Mouse (Mus musculus) midbrain, embryonic 12.5 days (tissue): ENCODE results near the gene Plod1. TPM values are rescaled to one million over a fixed set of nuclear protein-coding genes. Genes with fewer than 3 reads are reported as not detected.

Experiments used
- ATAC-seq: fragments of 200-750 bp; cut with Nextera tagmentation; 2 replicates; pipeline ENCODE4 v1.8.0; 2017; ENCODE audit warnings: low read depth, moderate TSS enrichment, moderate library complexity; ENCODE audit not compliant: low FRiP score
- H3K27ac ChIP-seq: fragments of 300-500 bp; sonication (generic); replicated peaks from 2 replicates; pipeline ENCODE4 v1.5.1; 2016; ENCODE audit warnings: mild to moderate bottlenecking
- H3K27me3 ChIP-seq: fragments of 300-500 bp; sonication (generic); 2 replicates; pipeline ENCODE4 v1.6.1; 2016; ENCODE audit warnings: mild to moderate bottlenecking
- H3K36me3 ChIP-seq: fragments of 300-500 bp; sonication (generic); 2 replicates; pipeline ENCODE4 v1.6.1; 2016
- H3K4me1 ChIP-seq: fragments of 300-500 bp; sonication (generic); 2 replicates; pipeline ENCODE4 v1.6.1; 2016
- H3K4me2 ChIP-seq: fragments of 300-500 bp; sonication (generic); replicated peaks from 2 replicates; pipeline ENCODE4 v1.6.1; 2016; ENCODE audit warnings: mild to moderate bottlenecking, moderate library complexity
- H3K4me3 ChIP-seq: fragments of 300-500 bp; sonication (generic); 2 replicates; pipeline ENCODE4 v1.5.1; 2016; ENCODE audit warnings: mild to moderate bottlenecking
- H3K9ac ChIP-seq: fragments of 300-500 bp; sonication (generic); replicated peaks from 2 replicates; pipeline ENCODE4 v1.6.1; 2016; ENCODE audit warnings: mild to moderate bottlenecking, moderate library complexity
- H3K9me3 ChIP-seq: fragments of 300-500 bp; sonication (generic); 2 replicates; pipeline ENCODE4 v1.6.1; 2016; ENCODE audit warnings: mild to moderate bottlenecking
- WGBS: fragments of 180-500 bp; shearing (Covaris S2); methylation state at CpG from one replicate; pipeline ENCODE4 v1.1.7; 2016; 5-methylcytosine and 5-hydroxymethylcytosine counted together
- polyA plus RNA-seq: library from polyadenylated mRNA; unstranded; fragments of >200 nt; fragmentation: Nextera tagmentation; extraction: Ambion mirVana; gene quantifications from 2 replicates; pipeline ENCODE4 v1.2.1, GENCODE M21; 2016

Plod1 gene
- polyA plus RNA-seq, 1 experiment from 2014 or later = 27.2 TPM

- Histone ChIP-seq H3K36me3 (no peaks in the 10 kb centered on the region), H3K9me3 (no peaks in the 10 kb centered on the region), H3K4me2 (peak overlapping the region; percentile 86), H3K9ac (peak overlapping the region; percentile 68), H3K4me1 (peaks cover 19% of the 10 kb centered on the region), H3K4me3 (peak overlapping the region; percentile 64), H3K27ac (no peak overlapping the region), H3K27me3 (0 out of 2 replicates have a peak, but pooled peaks cover 10% of the 10 kb centered on the region)
- WGBS = 38% methylated on average over 3 of the region's 3 CpGs
- no peak for ATAC-seq
These were observed 454 bp upstream of the Plod1 start for GRCm38 (mm10) chr4:147937021-147937420.

GRCm38 (mm10) chr4:147935904-147936303 lies 663 bp downstream of the Plod1 start:
- no peaks in the 10 kb centered on the region for H3K9me3 ChIP-seq
- peak overlapping the region; percentile 68; the same call in 1 of the 2 replicates for H3K9ac ChIP-seq
- 0 out of 2 replicates have a peak, but pooled peaks cover 5% of the 10 kb centered on the region for H3K36me3 ChIP-seq
- H3K27me3 ChIP-seq = 0 out of 2 replicates have a peak, but pooled peaks cover 10% of the 10 kb centered on the region
- no peak overlapping the region for H3K27ac ChIP-seq
- peaks cover 11% of the 10 kb centered on the region; the same call in 1 of the 2 replicates for H3K4me1 ChIP-seq
- no peak for ATAC-seq
- WGBS = 21% methylated on average over 9 of the region's 9 CpGs
- peak overlapping the region; percentile 64 for H3K4me3 ChIP-seq
- peak overlapping the region; percentile 86 for H3K4me2 ChIP-seq

DNA sequence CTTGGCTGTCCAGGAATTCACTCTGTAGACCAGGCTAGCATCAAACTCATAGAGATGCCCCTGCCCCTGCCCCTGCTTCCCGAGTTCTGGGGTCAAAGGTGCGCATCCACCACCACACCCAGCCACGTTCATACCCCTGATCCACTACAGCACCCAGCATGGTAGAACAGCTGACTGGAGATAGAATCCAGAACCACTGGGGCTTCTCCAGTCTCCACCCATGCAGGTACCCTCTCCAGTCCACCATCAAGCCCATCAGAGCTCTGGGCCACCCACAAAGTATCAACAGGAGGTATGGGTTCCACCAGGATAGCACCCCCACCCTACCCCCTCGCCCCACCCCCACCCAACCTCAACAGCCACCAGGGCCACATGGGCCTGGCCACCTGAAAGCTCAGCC lies 2.0 kb downstream of the Plod1 start:
- 0 out of 2 replicates have a peak, but pooled peaks cover 5% of the 10 kb centered on the region for H3K36me3 ChIP-seq
- no peak for ATAC-seq
- H3K9ac ChIP-seq = no peak overlapping the region
- H3K4me3 ChIP-seq = no peak overlapping the region
- peaks cover 5% of the 10 kb centered on the region; the same call in 1 of the 2 replicates for H3K4me1 ChIP-seq
- WGBS = 79% methylated on average over 4 of the region's 4 CpGs
- H3K4me2 ChIP-seq = no peak overlapping the region
- 0 out of 2 replicates have a peak, but pooled peaks cover 10% of the 10 kb centered on the region for H3K27me3 ChIP-seq
- H3K9me3 ChIP-seq = no peaks in the 10 kb centered on the region
- no peak overlapping the region for H3K27ac ChIP-seq

DNA sequence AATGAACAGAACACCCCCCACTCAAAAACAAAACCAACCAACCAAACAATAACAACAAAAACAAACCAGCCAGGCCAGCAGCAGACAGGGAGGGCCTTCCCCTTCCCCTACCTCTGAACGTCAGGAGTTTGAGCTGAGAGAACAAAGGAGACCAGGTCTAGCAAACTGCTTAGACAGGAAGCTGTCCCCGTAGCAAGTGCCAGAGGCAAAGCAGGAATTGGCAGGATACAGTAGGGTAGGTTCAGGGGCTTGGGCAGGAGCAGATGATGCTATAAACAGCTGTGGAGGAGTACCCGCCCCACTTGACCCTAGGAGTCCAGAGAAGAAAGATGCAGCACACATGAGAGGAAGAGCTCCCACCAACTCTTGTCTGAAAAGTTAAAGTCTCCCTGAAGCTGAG lies 2.4 kb downstream of the Plod1 start:
- Histone ChIP-seq H3K9ac (no peak overlapping the region), H3K9me3 (no peaks in the 10 kb centered on the region), H3K36me3 (0 out of 2 replicates have a peak, but pooled peaks cover 5% of the 10 kb centered on the region), H3K4me3 (no peak overlapping the region), H3K27ac (no peak overlapping the region), H3K4me2 (no peak overlapping the region), H3K4me1 (peaks cover 5% of the 10 kb centered on the region; the same call in 1 of the 2 replicates), H3K27me3 (0 out of 2 replicates have a peak, but pooled peaks cover 10% of the 10 kb centered on the region)
- WGBS = 63% methylated on average over 3 of the region's 3 CpGs
- no peak for ATAC-seq

- no peak overlapping the region for H3K4me3 ChIP-seq
- H3K4me1 ChIP-seq = no peaks in the 10 kb centered on the region
- H3K9me3 ChIP-seq = no peaks in the 10 kb centered on the region
- 0 out of 2 replicates have a peak, but pooled peaks cover 5% of the 10 kb centered on the region for H3K36me3 ChIP-seq
- H3K9ac ChIP-seq = no peak overlapping the region
- no peak overlapping the region for H3K4me2 ChIP-seq
- 96% methylated on average over 14 of the region's 14 CpGs for WGBS
- H3K27me3 ChIP-seq = no peaks in the 10 kb centered on the region
- no peak overlapping the region for H3K27ac ChIP-seq
- ATAC-seq = no peak
These were observed 5.6 kb downstream of the Plod1 start for GRCm38 (mm10) chr4:147930946-147931345.

DNA sequence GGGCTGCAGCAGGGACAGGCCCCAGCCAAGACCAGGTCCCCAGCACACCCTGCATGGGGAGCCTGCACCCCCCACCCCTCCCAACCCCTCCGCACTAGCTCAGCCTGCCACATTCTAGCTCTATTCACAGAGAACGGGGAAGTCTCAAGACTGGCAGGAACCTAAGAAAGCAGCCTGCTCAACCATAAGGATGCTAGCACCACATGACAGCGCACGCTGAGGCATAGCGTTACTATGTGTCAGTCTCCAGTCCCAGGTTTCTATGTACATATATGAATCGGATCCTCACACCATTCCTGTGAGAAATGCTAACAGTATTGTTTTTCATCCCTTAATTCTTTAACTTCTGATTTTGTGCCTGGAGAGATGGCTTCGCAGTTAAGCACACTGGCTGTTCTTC lies 8.0 kb downstream of the Plod1 start:
- 68% methylated on average over 7 of the region's 7 CpGs for WGBS
- H3K9me3 ChIP-seq = no peaks in the 10 kb centered on the region
- no peaks in the 10 kb centered on the region for H3K4me1 ChIP-seq
- H3K27me3 ChIP-seq = no peaks in the 10 kb centered on the region
- H3K27ac ChIP-seq = no peak overlapping the region
- no peak overlapping the region for H3K4me3 ChIP-seq
- H3K4me2 ChIP-seq = no peak overlapping the region
- peak; percentile 32; the same call in 1 of the 2 replicates for ATAC-seq
- 0 out of 2 replicates have a peak, but pooled peaks cover 5% of the 10 kb centered on the region for H3K36me3 ChIP-seq
- no peak overlapping the region for H3K9ac ChIP-seq

- Histone ChIP-seq H3K4me2 (no peak overlapping the region), H3K4me1 (no peaks in the 10 kb centered on the region), H3K4me3 (no peak overlapping the region), H3K9me3 (no peaks in the 10 kb centered on the region), H3K36me3 (0 out of 2 replicates have a peak, but pooled peaks cover 5% of the 10 kb centered on the region), H3K27ac (no peak overlapping the region), H3K27me3 (no peaks in the 10 kb centered on the region), H3K9ac (no peak overlapping the region)
- ATAC-seq = peak; percentile 38; the same call in 1 of the 2 replicates
- WGBS = 5% methylated on average over 9 of the region's 9 CpGs
These were observed 8.4 kb downstream of the Plod1 start for GRCm38 (mm10) chr4:147928136-147928535.

GRCm38 (mm10) chr4:147927705-147928104 lies 8.9 kb downstream of the Plod1 start:
- Histone ChIP-seq H3K9ac (no peak overlapping the region), H3K4me3 (no peak overlapping the region), H3K4me2 (no peak overlapping the region), H3K27ac (no peak overlapping the region), H3K9me3 (no peaks in the 10 kb centered on the region), H3K4me1 (no peaks in the 10 kb centered on the region), H3K36me3 (0 out of 2 replicates have a peak, but pooled peaks cover 5% of the 10 kb centered on the region), H3K27me3 (no peaks in the 10 kb centered on the region)
- no peak for ATAC-seq
- 48% methylated on average over 8 of the region's 8 CpGs for WGBS

GRCm38 (mm10) chr4:147922341-147922740 lies 14.2 kb downstream of the Plod1 start:
- no peak overlapping the region for H3K4me3 ChIP-seq
- H3K27me3 ChIP-seq = no peaks in the 10 kb centered on the region
- H3K4me2 ChIP-seq = no peak overlapping the region
- H3K9me3 ChIP-seq = no peaks in the 10 kb centered on the region
- 80% methylated on average over 11 of the region's 11 CpGs for WGBS
- 0 out of 2 replicates have a peak, but pooled peaks cover 2% of the 10 kb centered on the region for H3K36me3 ChIP-seq
- no peaks in the 10 kb centered on the region for H3K4me1 ChIP-seq
- no peak overlapping the region for H3K27ac ChIP-seq
- no peak for ATAC-seq
- no peak overlapping the region for H3K9ac ChIP-seq

GRCm38 (mm10) chr4:147920973-147921372 lies 15.6 kb downstream of the Plod1 start:
- H3K27ac ChIP-seq = no peak overlapping the region
- no peaks in the 10 kb centered on the region for H3K9me3 ChIP-seq
- no peak overlapping the region for H3K4me3 ChIP-seq
- ATAC-seq = peak; percentile 57
- no peaks in the 10 kb centered on the region for H3K27me3 ChIP-seq
- no peak overlapping the region for H3K9ac ChIP-seq
- H3K4me2 ChIP-seq = 0 out of 2 replicates have a peak overlapping the region, but pooled peaks have one; percentile 9
- 0 out of 2 replicates have a peak, but pooled peaks cover 5% of the 10 kb centered on the region for H3K36me3 ChIP-seq
- no peaks in the 10 kb centered on the region for H3K4me1 ChIP-seq
- WGBS = 31% methylated on average over 10 of the region's 10 CpGs

GRCm38 (mm10) chr4:147918459-147919121 lies 18.0 kb downstream of the Plod1 start:
- no peak overlapping the region for H3K4me2 ChIP-seq
- WGBS = 64% methylated on average over 7 of the region's 7 CpGs
- H3K36me3 ChIP-seq = 0 out of 2 replicates have a peak, but pooled peaks cover 5% of the 10 kb centered on the region
- H3K9ac ChIP-seq = no peak overlapping the region
- H3K27ac ChIP-seq = no peak overlapping the region
- no peaks in the 10 kb centered on the region for H3K9me3 ChIP-seq
- H3K4me1 ChIP-seq = no peaks in the 10 kb centered on the region
- ATAC-seq = peak; percentile 27; the same call in 1 of the 2 replicates
- no peaks in the 10 kb centered on the region for H3K27me3 ChIP-seq
- no peak overlapping the region for H3K4me3 ChIP-seq

DNA sequence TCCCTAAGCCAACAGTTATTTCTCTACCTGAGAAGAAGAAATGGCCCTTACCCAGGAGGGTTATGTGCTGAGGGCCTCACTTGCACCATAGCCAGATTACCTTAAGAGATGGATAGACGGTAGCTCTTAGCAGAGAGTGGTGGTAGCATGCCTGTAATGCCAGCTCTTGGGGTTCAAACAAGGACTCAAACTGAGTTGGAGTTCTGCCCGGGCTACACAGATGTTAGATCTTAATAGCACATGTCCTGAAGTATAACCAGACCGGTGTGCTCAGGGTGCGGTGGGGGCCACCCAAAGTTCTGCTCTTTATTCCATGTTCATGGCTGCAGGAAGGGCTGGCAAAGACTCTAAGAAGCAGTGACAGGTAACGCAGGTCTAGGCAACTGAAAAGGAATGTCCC lies 27.1 kb downstream of the Plod1 start:
- H3K27ac ChIP-seq = no peak overlapping the region
- 0 out of 2 replicates have a peak, but pooled peaks cover 6% of the 10 kb centered on the region for H3K27me3 ChIP-seq
- H3K4me3 ChIP-seq = no peak overlapping the region
- 91% methylated on average over 5 of the region's 5 CpGs for WGBS
- H3K36me3 ChIP-seq = no peaks in the 10 kb centered on the region
- H3K4me1 ChIP-seq = peaks cover 4% of the 10 kb centered on the region; the same call in 1 of the 2 replicates
- H3K4me2 ChIP-seq = no peak overlapping the region
- no peaks in the 10 kb centered on the region for H3K9me3 ChIP-seq
- no peak for ATAC-seq
- H3K9ac ChIP-seq = no peak overlapping the region
